Mouse (Mus musculus) hindbrain, embryonic 13.5 days (tissue): Measurements from ENCODE around the gene Chmp2b. TPM values are rescaled to one million over a fixed set of nuclear protein-coding genes. Genes with fewer than 3 reads are reported as not detected.

ENCODE experiments used
- ATAC-seq: fragments of 200-750 bp; cut with Nextera tagmentation; 2 replicates; pipeline ENCODE4 v1.8.0; 2017; ENCODE audit warnings: moderate TSS enrichment; ENCODE audit not compliant: low FRiP score
- H3K27ac ChIP-seq: fragments of 300-500 bp; sonication (generic); 2 replicates; pipeline ENCODE4 v1.5.1; 2015; ENCODE audit warnings: inconsistent platforms, mild to moderate bottlenecking, moderate library complexity
- H3K27me3 ChIP-seq: fragments of 300-500 bp; sonication (generic); 2 replicates; pipeline ENCODE4 v1.6.1; 2015; ENCODE audit warnings: mild to moderate bottlenecking, inconsistent platforms
- H3K36me3 ChIP-seq: fragments of 300-500 bp; sonication (generic); 2 replicates; pipeline ENCODE4 v1.6.1; 2015; ENCODE audit warnings: mild to moderate bottlenecking, inconsistent platforms
- H3K4me1 ChIP-seq: fragments of 300-500 bp; sonication (generic); replicated peaks from 2 replicates; pipeline ENCODE4 v1.6.1; 2015; ENCODE audit warnings: inconsistent platforms
- H3K4me2 ChIP-seq: fragments of 300-500 bp; sonication (generic); 2 replicates; pipeline ENCODE4 v1.6.1; 2015; ENCODE audit warnings: inconsistent platforms, mild to moderate bottlenecking, moderate library complexity
- H3K4me3 ChIP-seq: fragments of 300-500 bp; sonication (generic); 2 replicates; pipeline ENCODE4 v1.5.1; 2015; ENCODE audit warnings: mild to moderate bottlenecking, inconsistent platforms
- H3K9ac ChIP-seq: fragments of 300-500 bp; sonication (generic); 2 replicates; pipeline ENCODE4 v1.6.1; 2015; ENCODE audit warnings: mild to moderate bottlenecking, inconsistent platforms
- H3K9me3 ChIP-seq: fragments of 300-500 bp; sonication (generic); 2 replicates; pipeline ENCODE4 v1.6.1; 2016; ENCODE audit warnings: inconsistent platforms
- WGBS: fragments of 180-500 bp; shearing (Covaris S2); methylation state at CpG from one replicate; pipeline ENCODE4 v1.1.7; 2015; 5-methylcytosine and 5-hydroxymethylcytosine counted together
- polyA plus RNA-seq: library from polyadenylated mRNA; unstranded; fragments of >200 nt; fragmentation: Nextera tagmentation; extraction: Ambion mirVana; gene quantifications from 2 replicates; pipeline ENCODE4 v1.2.1, GENCODE M21; 2015

Chmp2b gene
- 136 and 169 TPM in 2 replicates for polyA plus RNA-seq

DNA sequence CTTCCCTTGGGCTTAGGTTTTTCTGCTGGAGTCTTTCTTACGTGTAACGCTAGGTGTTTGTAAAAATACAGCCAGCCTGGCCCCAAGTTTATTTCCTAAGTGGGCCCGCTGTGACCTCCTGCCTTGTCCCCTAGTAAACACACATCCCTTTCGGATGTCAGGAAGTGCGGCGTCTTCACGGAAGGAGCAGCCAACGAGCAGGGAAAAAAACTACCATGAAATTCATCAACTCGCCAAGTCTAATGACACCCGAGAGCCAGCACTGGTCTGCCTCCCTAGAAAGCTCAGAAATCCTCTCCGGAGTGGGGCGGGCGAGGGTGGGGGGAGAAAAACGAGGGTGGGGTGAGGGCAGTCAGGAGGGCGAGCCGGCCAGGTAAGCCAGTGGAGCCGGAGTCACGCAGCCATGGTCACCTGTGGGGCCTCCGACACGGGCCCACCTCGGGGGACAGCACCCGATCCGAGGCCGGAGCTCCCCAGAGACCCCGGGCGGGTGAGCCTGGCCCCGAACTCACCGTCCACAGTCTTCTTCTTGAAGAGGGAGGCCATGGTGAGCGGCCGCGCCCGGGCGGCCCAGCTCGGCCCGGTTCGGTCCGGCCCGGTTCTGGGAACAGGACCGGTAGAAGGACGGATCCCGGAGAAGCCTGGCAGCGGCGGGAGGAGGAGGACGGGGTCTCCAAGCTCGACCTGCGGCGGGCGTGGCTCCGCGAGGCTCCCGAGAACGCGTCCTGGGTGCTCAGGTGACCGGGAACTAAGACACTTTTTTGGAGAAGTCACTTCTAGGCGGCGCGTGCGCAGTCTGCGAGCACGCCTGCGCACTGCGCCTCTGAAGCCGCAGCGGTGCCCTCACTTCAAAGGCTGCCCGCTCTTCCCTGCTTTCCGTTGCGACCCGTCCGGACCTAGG is at the start of gene Chmp2b:
Gene Chmp2b (minus strand): TSS at position 764 of the 901 bp plus-strand sequence.
- no peaks in the 10 kb centered on the region for H3K27me3 ChIP-seq
- H3K9ac ChIP-seq = peak within 1 kb of the TSS; percentile 85
- ATAC-seq = peak; percentile 94
- WGBS = under 1% methylated on average over 68 of the region's 69 CpGs
- H3K9me3 ChIP-seq = no peaks in the 10 kb centered on the region
- H3K27ac ChIP-seq = peak within 1 kb of the TSS; percentile 82
- H3K4me3 ChIP-seq = peak within 1 kb of the TSS; percentile 91
- peaks cover 13% of the 10 kb centered on the region for H3K4me1 ChIP-seq
- H3K36me3 ChIP-seq = no peaks in the 10 kb centered on the region
- H3K4me2 ChIP-seq = peak within 1 kb of the TSS; percentile 84

GRCm38 (mm10) chr16:65611678-65612077 is 49.2 kb upstream of the Chmp2b start:
- no peaks in the 10 kb centered on the region for H3K27me3 ChIP-seq
- no peak for ATAC-seq
- no peaks in the 10 kb centered on the region for H3K4me1 ChIP-seq
- H3K36me3 ChIP-seq = no peaks in the 10 kb centered on the region
- no peak overlapping the region for H3K4me2 ChIP-seq
- no peak overlapping the region for H3K9ac ChIP-seq
- H3K27ac ChIP-seq = no peak overlapping the region
- 94% methylated on average over 1 of the region's 1 CpGs for WGBS
- H3K9me3 ChIP-seq = no peaks in the 10 kb centered on the region
- H3K4me3 ChIP-seq = no peak overlapping the region

- no peak overlapping the region for H3K4me2 ChIP-seq
- no peak overlapping the region for H3K4me3 ChIP-seq
- ATAC-seq = no peak
- no peak overlapping the region for H3K27ac ChIP-seq
- no peaks in the 10 kb centered on the region for H3K9me3 ChIP-seq
- H3K36me3 ChIP-seq = no peaks in the 10 kb centered on the region
- no peaks in the 10 kb centered on the region for H3K4me1 ChIP-seq
- WGBS = 81% methylated on average over 4 of the region's 4 CpGs
- no peaks in the 10 kb centered on the region for H3K27me3 ChIP-seq
- no peak overlapping the region for H3K9ac ChIP-seq
These were observed 38.3 kb upstream of the Chmp2b start for GRCm38 (mm10) chr16:65600798-65601197.

DNA sequence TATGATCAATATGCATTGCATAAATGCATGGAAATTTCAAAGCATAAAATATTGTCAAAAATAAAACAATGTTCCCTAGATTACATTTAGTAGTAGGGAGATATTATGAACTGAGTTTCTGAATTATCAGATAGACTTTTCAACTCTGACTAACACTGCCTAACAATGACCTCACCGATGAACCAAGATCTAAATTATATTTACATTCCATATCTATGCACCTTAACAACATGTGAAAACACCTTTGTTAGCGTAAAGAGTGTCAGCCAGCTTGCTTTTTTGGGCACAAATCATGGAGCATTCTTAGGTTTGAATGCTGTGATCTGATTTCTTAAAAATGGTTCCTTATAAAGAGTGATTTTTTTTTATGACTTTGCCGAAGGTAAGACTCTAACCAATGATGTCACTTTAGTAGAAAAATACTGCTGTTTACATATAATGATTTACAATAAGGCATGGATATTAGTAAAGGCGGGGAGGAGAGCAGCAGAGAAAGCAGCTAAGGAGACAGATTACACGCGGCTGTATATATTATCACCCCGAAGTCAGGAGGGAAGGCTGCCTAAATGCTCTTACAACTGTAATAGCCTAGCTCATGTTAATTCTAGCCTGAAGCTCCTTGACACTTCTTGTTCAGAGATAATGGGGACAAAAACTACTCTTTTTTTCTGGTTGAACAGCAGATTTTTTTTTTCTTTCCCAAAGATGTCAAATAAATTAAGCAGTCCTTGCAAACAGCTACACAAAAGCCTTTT is 23.8 kb upstream of the Chmp2b start:
- Histone ChIP-seq H3K4me3 (no peak overlapping the region), H3K27ac (no peak overlapping the region), H3K4me1 (no peaks in the 10 kb centered on the region), H3K9ac (no peak overlapping the region), H3K4me2 (no peak overlapping the region), H3K36me3 (no peaks in the 10 kb centered on the region), H3K27me3 (no peaks in the 10 kb centered on the region), H3K9me3 (no peaks in the 10 kb centered on the region)
- ATAC-seq = no peak
- WGBS = 64% methylated on average over 7 of the region's 7 CpGs

- no peak overlapping the region for H3K27ac ChIP-seq
- H3K4me1 ChIP-seq = no peaks in the 10 kb centered on the region
- no peak overlapping the region for H3K9ac ChIP-seq
- H3K4me2 ChIP-seq = no peak overlapping the region
- no peak for ATAC-seq
- no peak overlapping the region for H3K4me3 ChIP-seq
- no peaks in the 10 kb centered on the region for H3K27me3 ChIP-seq
- 92% methylated on average over 2 of the region's 2 CpGs for WGBS
- H3K9me3 ChIP-seq = no peaks in the 10 kb centered on the region
- no peaks in the 10 kb centered on the region for H3K36me3 ChIP-seq
These were observed 23.2 kb upstream of the Chmp2b start for GRCm38 (mm10) chr16:65585699-65586098.

DNA sequence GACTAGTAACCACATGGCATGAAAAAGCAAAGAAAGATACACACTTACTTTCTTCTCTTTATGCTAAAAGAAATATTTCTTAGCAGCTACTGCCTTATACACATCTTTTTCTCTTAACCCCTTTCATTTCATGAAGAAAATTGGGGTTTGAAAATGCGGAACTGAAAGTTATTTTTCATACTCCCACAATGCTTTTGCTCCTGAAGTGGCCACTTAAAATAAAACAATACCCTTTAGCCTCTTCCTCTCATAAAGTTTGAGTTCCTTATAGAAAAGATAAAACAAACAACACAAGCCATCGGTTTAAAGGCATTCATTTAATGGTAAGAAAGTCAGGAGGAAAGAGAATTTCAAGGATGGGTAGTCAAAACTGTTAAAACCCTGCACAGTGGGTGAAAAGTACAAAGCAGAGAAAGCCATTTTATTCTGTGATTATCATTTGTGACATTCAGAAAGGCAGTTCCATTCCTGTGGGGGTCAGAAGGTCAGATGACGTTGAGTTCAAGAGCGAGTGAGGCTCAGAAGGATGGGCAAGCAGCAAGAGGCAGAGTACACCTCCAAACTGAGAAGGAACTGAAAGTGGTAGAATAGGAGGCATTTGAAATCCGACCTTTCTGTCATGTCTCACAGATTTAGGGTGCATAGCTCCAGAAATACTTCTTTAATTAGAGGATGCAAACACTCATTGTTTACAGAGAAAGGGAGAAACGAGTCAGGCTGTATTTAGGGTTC is 14.9 kb upstream of the Chmp2b start:
- 43% methylated on average over 6 of the region's 6 CpGs for WGBS
- H3K27ac ChIP-seq = no peak overlapping the region
- no peaks in the 10 kb centered on the region for H3K4me1 ChIP-seq
- H3K4me2 ChIP-seq = no peak overlapping the region
- no peak overlapping the region for H3K4me3 ChIP-seq
- H3K27me3 ChIP-seq = no peaks in the 10 kb centered on the region
- no peaks in the 10 kb centered on the region for H3K36me3 ChIP-seq
- no peak overlapping the region for H3K9ac ChIP-seq
- no peak for ATAC-seq
- no peaks in the 10 kb centered on the region for H3K9me3 ChIP-seq

GRCm38 (mm10) chr16:65568853-65569252 is 6.3 kb upstream of the Chmp2b start:
- Histone ChIP-seq H3K27me3 (no peaks in the 10 kb centered on the region), H3K9ac (no peak overlapping the region), H3K4me1 (no peaks in the 10 kb centered on the region), H3K27ac (no peak overlapping the region), H3K9me3 (no peaks in the 10 kb centered on the region), H3K4me3 (no peak overlapping the region), H3K36me3 (no peaks in the 10 kb centered on the region), H3K4me2 (no peak overlapping the region)
- 86% methylated on average over 4 of the region's 4 CpGs for WGBS
- no peak for ATAC-seq

GRCm38 (mm10) chr16:65564951-65565350 is 2.4 kb upstream of the Chmp2b start:
- H3K27ac ChIP-seq = no peak overlapping the region
- no peak for ATAC-seq

GRCm38 (mm10) chr16:65564306-65564705 is 1.8 kb upstream of the Chmp2b start:
- Histone ChIP-seq H3K36me3 (no peaks in the 10 kb centered on the region), H3K4me3 (no peak overlapping the region), H3K9me3 (no peaks in the 10 kb centered on the region), H3K27ac (no peak overlapping the region), H3K27me3 (no peaks in the 10 kb centered on the region), H3K9ac (no peak overlapping the region), H3K4me2 (no peak overlapping the region), H3K4me1 (peaks cover 13% of the 10 kb centered on the region)
- no peak for ATAC-seq
- WGBS = 62% methylated on average over 8 of the region's 8 CpGs

More at GRCm38 (mm10) chr16:65564951-65565350, 2.4 kb upstream of the Chmp2b start:
- 96% methylated on average over 1 of the region's 1 CpGs for WGBS
- Histone ChIP-seq H3K27me3 (no peaks in the 10 kb centered on the region), H3K4me2 (no peak overlapping the region), H3K4me3 (no peak overlapping the region), H3K9ac (no peak overlapping the region), H3K36me3 (no peaks in the 10 kb centered on the region), H3K9me3 (no peaks in the 10 kb centered on the region), H3K4me1 (peaks cover 9% of the 10 kb centered on the region)

- Histone ChIP-seq H3K4me3 (peak overlapping the region; percentile 91), H3K4me2 (peak overlapping the region; percentile 84), H3K9ac (peak overlapping the region; percentile 85), H3K27ac (peak overlapping the region; percentile 82), H3K27me3 (no peaks in the 10 kb centered on the region), H3K9me3 (no peaks in the 10 kb centered on the region), H3K36me3 (no peaks in the 10 kb centered on the region), H3K4me1 (peaks cover 13% of the 10 kb centered on the region)
- ATAC-seq = peak; percentile 80
- under 1% methylated on average over 10 of the region's 10 CpGs for WGBS
These were observed 309 bp upstream of the Chmp2b start for GRCm38 (mm10) chr16:65562864-65563206.

DNA sequence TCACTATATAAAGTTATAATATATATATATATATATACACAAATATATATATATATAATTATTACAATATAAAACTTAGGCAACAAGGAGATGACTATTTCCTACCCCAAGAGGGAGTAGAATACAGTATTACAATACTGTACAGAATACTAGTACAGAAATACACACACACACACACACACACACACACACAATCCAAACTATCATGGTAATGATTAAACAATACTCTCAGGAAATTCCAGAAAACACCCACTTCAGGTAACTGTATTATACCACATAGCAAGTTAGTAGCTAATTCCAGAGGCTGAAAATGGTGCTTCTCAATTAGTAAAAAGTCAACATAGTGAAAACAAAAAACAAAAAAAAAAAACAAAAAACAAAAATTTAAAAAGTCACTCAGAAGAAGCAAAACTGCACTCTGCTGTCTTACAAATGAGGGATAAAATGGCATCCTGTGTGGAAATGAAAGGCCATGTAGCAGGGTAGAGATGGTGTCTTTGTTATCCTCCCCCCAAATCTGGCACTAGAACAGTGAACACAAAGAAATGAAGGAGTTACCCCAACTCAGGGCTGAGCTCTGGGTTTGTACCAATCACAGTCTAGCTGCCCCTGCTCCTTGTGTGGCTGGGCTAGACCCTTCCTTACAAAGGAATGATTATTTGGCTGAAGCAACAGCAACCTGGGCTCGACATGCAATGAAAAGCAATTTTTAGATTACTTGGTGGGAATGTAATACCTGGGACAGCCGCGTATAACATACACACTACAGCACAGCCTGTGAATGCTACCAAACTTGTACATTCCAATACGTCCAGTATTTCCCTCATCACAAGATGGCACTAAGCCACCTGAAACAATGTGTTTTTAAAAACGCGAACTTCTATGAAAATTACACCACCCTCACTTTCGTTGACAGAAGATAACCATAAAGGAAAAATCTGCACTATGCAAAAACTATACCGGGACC is 1.2 kb downstream of the Chmp2b start:
- Histone ChIP-seq H3K27me3 (no peaks in the 10 kb centered on the region), H3K9ac (peak overlapping the region; percentile 85), H3K36me3 (no peaks in the 10 kb centered on the region), H3K4me2 (peak overlapping the region; percentile 84), H3K9me3 (no peaks in the 10 kb centered on the region), H3K27ac (peak overlapping the region; percentile 82), H3K4me3 (peak overlapping the region; percentile 91), H3K4me1 (peaks cover 13% of the 10 kb centered on the region)
- peak; percentile 18; the same call in 1 of the 2 replicates for ATAC-seq
- 15% methylated on average over 8 of the region's 8 CpGs for WGBS
